Comparison of ENCODE assay signal across 23 mouse cellular contexts in genomic region chr4:114423084-114423483, GRCm38 (mm10). TPM values are rescaled to one million over a fixed set of nuclear protein-coding genes. Genes with fewer than 3 reads are reported as not detected.
DNase-seq lines count a peak whose midpoint lies in the region; ATAC-seq and TF ChIP-seq lines count a peak whose summit lies in the region.
"Had no signal": no experiment of that assay in that cellular context is flagged by ENCODE, and none has a peak within 500 bp of the region (broad histone marks: within the 10 kb centered on the region; RNA-seq: fewer than 3 reads in every experiment).

No protein-coding gene starts in this region.

- no peaks in the 10 kb centered on the region for H3K4me1 ChIP-seq in lung, embryonic 16.5 days (replicated peaks; ENCODE audit: control insufficient read depth, insufficient read depth, low read length)
- H3K4me1 ChIP-seq in lung, adult 2 months (ENCODE audit: control insufficient read depth, insufficient read depth, low read length), result no peaks in the 10 kb centered on the region
- peaks cover 14% of the 10 kb centered on the region; the same call in 1 of the 2 replicates for H3K4me1 ChIP-seq in embryonic facial prominence, embryonic 15.5 days
- H3K4me1 ChIP-seq: forebrain, embryonic 15.5 days; hindbrain, embryonic 15.5 days; megakaryocyte, embryonic 14.5 days; midbrain, embryonic 13.5 days had no signal

- 41% methylated on average over 6 of the region's 6 CpGs for WGBS in lung, embryonic 16.5 days
- WGBS in lung, adult 2 months, result 41% methylated on average over 6 of the region's 6 CpGs
- WGBS in embryonic facial prominence, embryonic 15.5 days, result 36% methylated on average over 6 of the region's 6 CpGs

- no peak overlapping the region for H3K4me2 ChIP-seq in lung, embryonic 16.5 days (ENCODE audit: low read depth, low read length)
- H3K4me2 ChIP-seq in embryonic facial prominence, embryonic 15.5 days (replicated peaks), result no peak overlapping the region
- H3K4me2 ChIP-seq: forebrain, embryonic 15.5 days; heart, embryonic 11.5 days; hindbrain, embryonic 15.5 days; liver, embryonic 11.5 days; midbrain, embryonic 13.5 days had no signal

- H3K27ac ChIP-seq in gastrocnemius, adult 2 months, result no peak overlapping the region
- no peak overlapping the region for H3K27ac ChIP-seq in lung, embryonic 16.5 days (ENCODE audit: low read length)
- H3K27ac ChIP-seq in embryonic facial prominence, embryonic 15.5 days (replicated peaks), result no peak overlapping the region
- H3K27ac ChIP-seq: forebrain, embryonic 15.5 days; hindbrain, embryonic 15.5 days; midbrain, embryonic 13.5 days had no signal

- no peaks in the 10 kb centered on the region for H3K9me3 ChIP-seq in lung, embryonic 16.5 days (ENCODE audit: control insufficient read depth, low read length)
- no peaks in the 10 kb centered on the region for H3K9me3 ChIP-seq in embryonic facial prominence, embryonic 15.5 days (replicated peaks)
- H3K9me3 ChIP-seq: forebrain, embryonic 15.5 days; hindbrain, embryonic 15.5 days; megakaryocyte, embryonic 14.5 days; midbrain, embryonic 13.5 days had no signal

- no peaks in the 10 kb centered on the region for H3K27me3 ChIP-seq in lung, embryonic 16.5 days (ENCODE audit: control insufficient read depth, insufficient read depth, low read depth, low read length)
- H3K27me3 ChIP-seq in embryonic facial prominence, embryonic 15.5 days, result no peaks in the 10 kb centered on the region; the same call in 1 of the 2 replicates
- H3K27me3 ChIP-seq: forebrain, embryonic 15.5 days; hindbrain, embryonic 15.5 days; megakaryocyte, embryonic 14.5 days; midbrain, embryonic 13.5 days had no signal

- DNase-seq in gastrocnemius, adult 2 months, result peak; percentile 29
- DNase-seq in gastrocnemius, postnatal 36 days, result no peak
- no peak for DNase-seq in lung, adult 2 months
- DNase-seq in lung, postnatal 4 days, result peak; percentile 33 to 49
- DNase-seq in left cerebral cortex, adult 9 months (ENCODE audit: low spot score in 2 of 2), result no peak
- DNase-seq: adrenal gland, postnatal 36 days; cerebellum, adult 11 months; cerebellum, adult 9-11 months; kidney, adult 9 months; kidney, postnatal 14 days; layer of hippocampus, postnatal 36 days; liver, postnatal 0 days had no signal

- H3K4me3 ChIP-seq in gastrocnemius, adult 2 months, result no peak overlapping the region
- H3K4me3 ChIP-seq in lung, embryonic 16.5 days (ENCODE audit: low read length), result no peak overlapping the region
- H3K4me3 ChIP-seq in lung, adult 2 months (replicated peaks; ENCODE audit: extremely low read depth, low read depth, low read length), result no peak overlapping the region
- H3K4me3 ChIP-seq in embryonic facial prominence, embryonic 15.5 days (replicated peaks), result no peak overlapping the region
- H3K4me3 ChIP-seq: forebrain, embryonic 15.5 days; hindbrain, embryonic 15.5 days; megakaryocyte, embryonic 14.5 days; midbrain, embryonic 13.5 days had no signal

- peak; percentile 63; the same call in 1 of the 2 replicates for ATAC-seq in lung, embryonic 16.5 days (ENCODE audit: low read depth)
- ATAC-seq in embryonic facial prominence, embryonic 15.5 days (ENCODE audit: insufficient number of reproducible peaks, low FRiP score, low TSS enrichment, low read depth), result peak; percentile 39; the same call in 1 of the 2 replicates
- ATAC-seq: CD4-positive, CD25-positive, alpha-beta regulatory T cell, adult 4 months; forebrain, embryonic 15.5 days; liver, postnatal 0 days; midbrain, embryonic 13.5 days had no signal

- TF ChIP-seq CTCF in gastrocnemius, adult 2 months (IDR thresholded peaks at IDR 0.05), result no peak
- no peak for TF ChIP-seq CTCF in lung, adult 2 months (IDR thresholded peaks at IDR 0.05; ENCODE audit: insufficient read depth, low read length)

- TF ChIP-seq POLR2A in lung, adult 2 months (IDR thresholded peaks at IDR 0.05; ENCODE audit: borderline replicate concordance, extremely low read depth, low read depth, low read length), result no peak

- intact Hi-C loops in gastrocnemius, adult 2 months (cut with DNase I), result no loop called here
- intact Hi-C loops in gastrocnemius, postnatal 36 days (cut with DNase I), result no loop called here

- H3K9ac ChIP-seq in lung, embryonic 16.5 days (ENCODE audit: low read length), result no peak overlapping the region
- H3K9ac ChIP-seq in embryonic facial prominence, embryonic 15.5 days, result no peak overlapping the region
- H3K9ac ChIP-seq: forebrain, embryonic 15.5 days; hindbrain, embryonic 15.5 days; liver, postnatal 0 days; midbrain, embryonic 13.5 days had no signal

- H3K36me3 ChIP-seq in lung, embryonic 16.5 days (ENCODE audit: control insufficient read depth, insufficient read depth, low read length), result no peaks in the 10 kb centered on the region
- H3K36me3 ChIP-seq in embryonic facial prominence, embryonic 15.5 days, result no peaks in the 10 kb centered on the region
- H3K36me3 ChIP-seq: forebrain, embryonic 15.5 days; hindbrain, embryonic 15.5 days; midbrain, embryonic 13.5 days had no signal

RNA-seq across cellular contexts. Expression of gene Trabd2b, which starts 16.6 kb away (rescaled TPM):
- 1 to 10 TPM in 1 of 2 experiments, under 1 TPM in 1; 0.71 to 1.3 TPM for total RNA-seq in gastrocnemius, adult 2 months (2021)
- under 1 TPM; 0.94 to 0.99 TPM for total RNA-seq in gastrocnemius, postnatal 36 days (2021)
- 5.1 and 5.4 TPM in 2 replicates for polyA plus RNA-seq in lung, embryonic 16.5 days (2015; fragmentation: Nextera tagmentation; extraction: Ambion mirVana)
- 6.7 and 7.8 TPM in 2 replicates for polyA plus RNA-seq in lung, adult 2 months (2012; rRNA removed)
- polyA plus RNA-seq in embryonic facial prominence, embryonic 15.5 days (2015; fragmentation: Nextera tagmentation; extraction: Ambion mirVana), result 2.2 and 2.7 TPM in 2 replicates
- total RNA-seq: common myeloid progenitor, adult 5-6 weeks; neutrophil, adult 5-6 weeks had no signal
- polyA plus RNA-seq: CD4-positive, CD25-positive, alpha-beta regulatory T cell, adult 4 months had no signal

Comparison
In these comparisons a context has a peak if more than half of its experiments do, and no peak if none do; other contexts are left out.
1. DNase-seq: peak in gastrocnemius, adult 2 months (single experiment) and lung, postnatal 4 days (2 of 2); none in gastrocnemius, postnatal 36 days (0 of 2), lung, adult 2 months (single experiment) and left cerebral cortex, adult 9 months (0 of 2).